Mouse (Mus musculus): ENCODE data around the gene Fgfr2. TPM values are rescaled to one million over a fixed set of nuclear protein-coding genes. Genes with fewer than 3 reads are reported as not detected.

Fgfr2 gene
- polyA plus RNA-seq, 1 experiment from 2014 or later: 133 TPM

DNA sequence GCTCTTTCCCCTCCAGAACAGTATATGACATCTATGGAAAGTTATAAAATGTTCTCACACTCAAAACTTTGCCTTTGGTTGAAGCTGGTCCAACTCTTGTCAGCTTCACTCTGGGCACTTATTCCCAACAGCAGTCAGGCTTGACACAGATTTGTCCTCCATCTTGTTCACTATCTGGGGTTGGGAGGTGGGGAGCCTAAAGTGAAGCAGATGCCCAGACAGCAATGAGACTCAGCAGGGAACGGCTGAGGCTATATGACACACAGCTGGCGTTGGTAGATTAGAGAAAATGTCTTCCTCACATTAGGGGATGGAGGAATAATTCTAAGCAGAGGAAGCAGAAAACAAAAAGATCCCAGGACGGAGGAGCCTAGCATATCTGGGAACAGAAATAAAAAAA lies 724.7 kb downstream of the Fgfr2 start:
- no peak overlapping the region for H3K27ac ChIP-seq (ENCODE audit: low read depth, low read length)
- WGBS: 86% methylated on average over 3 of the region's 3 CpGs
- no peaks in the 10 kb centered on the region for H3K4me1 ChIP-seq (ENCODE audit: control insufficient read depth, insufficient read depth, low read length)
- no peaks in the 10 kb centered on the region for H3K36me3 ChIP-seq (ENCODE audit: control insufficient read depth, insufficient read depth, low read length)
- no peaks in the 10 kb centered on the region for H3K9me3 ChIP-seq (ENCODE audit: control insufficient read depth, low read length)
- no peak overlapping the region for H3K4me2 ChIP-seq (replicated peaks; ENCODE audit: low read depth, low read length)
- H3K9ac ChIP-seq (ENCODE audit: low read depth, low read length): no peak overlapping the region
- H3K27me3 ChIP-seq (ENCODE audit: control insufficient read depth, insufficient read depth, low read length): no peaks in the 10 kb centered on the region
- no peak overlapping the region for H3K4me3 ChIP-seq (ENCODE audit: low read length)
- no peak for ATAC-seq (ENCODE audit: low FRiP score, low TSS enrichment)

DNA sequence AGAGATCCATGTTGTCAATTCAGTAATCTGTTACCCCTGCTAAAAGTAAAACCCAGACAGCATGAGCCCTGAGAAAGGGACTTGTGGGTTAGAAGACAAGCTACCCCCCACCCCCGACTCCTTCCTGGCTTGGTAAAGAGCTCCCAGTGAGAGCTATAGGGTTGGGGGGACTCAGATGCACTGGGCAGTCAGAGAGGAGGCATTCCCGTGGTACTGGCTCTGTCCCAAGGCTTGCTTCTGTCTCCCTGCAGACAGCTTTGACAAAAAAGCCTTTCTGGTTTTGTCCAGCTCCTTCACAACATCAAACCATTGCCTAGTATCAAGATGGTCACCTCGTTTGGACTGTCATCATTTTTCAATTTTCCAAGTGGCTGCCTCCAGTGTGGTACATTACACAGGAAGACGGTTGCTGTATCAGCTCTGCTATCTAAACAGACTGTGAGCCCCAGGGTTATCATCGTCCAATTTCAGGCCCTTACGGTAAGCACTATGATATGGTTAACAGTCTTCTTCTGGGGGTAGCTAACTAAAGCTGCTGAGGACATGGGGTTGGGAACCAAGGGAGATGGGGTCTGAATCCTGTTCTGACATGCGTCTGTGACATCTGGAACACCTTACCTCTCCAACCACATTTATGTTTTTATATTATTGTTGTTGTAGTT lies 726.4 kb downstream of the Fgfr2 start:
- Histone ChIP-seq H3K36me3 (ENCODE audit: control insufficient read depth, insufficient read depth, low read length) (no peaks in the 10 kb centered on the region), H3K4me1 (ENCODE audit: control insufficient read depth, insufficient read depth, low read length) (no peaks in the 10 kb centered on the region), H3K4me2 (replicated peaks; ENCODE audit: low read depth, low read length) (no peak overlapping the region), H3K9me3 (ENCODE audit: control insufficient read depth, low read length) (no peaks in the 10 kb centered on the region), H3K27me3 (ENCODE audit: control insufficient read depth, insufficient read depth, low read length) (no peaks in the 10 kb centered on the region), H3K4me3 (ENCODE audit: low read length) (no peak overlapping the region), H3K27ac (ENCODE audit: low read depth, low read length) (no peak overlapping the region), H3K9ac (ENCODE audit: low read depth, low read length) (no peak overlapping the region)
- ATAC-seq (ENCODE audit: low FRiP score, low TSS enrichment): no peak
- WGBS: 69% methylated on average over 7 of the region's 7 CpGs

DNA sequence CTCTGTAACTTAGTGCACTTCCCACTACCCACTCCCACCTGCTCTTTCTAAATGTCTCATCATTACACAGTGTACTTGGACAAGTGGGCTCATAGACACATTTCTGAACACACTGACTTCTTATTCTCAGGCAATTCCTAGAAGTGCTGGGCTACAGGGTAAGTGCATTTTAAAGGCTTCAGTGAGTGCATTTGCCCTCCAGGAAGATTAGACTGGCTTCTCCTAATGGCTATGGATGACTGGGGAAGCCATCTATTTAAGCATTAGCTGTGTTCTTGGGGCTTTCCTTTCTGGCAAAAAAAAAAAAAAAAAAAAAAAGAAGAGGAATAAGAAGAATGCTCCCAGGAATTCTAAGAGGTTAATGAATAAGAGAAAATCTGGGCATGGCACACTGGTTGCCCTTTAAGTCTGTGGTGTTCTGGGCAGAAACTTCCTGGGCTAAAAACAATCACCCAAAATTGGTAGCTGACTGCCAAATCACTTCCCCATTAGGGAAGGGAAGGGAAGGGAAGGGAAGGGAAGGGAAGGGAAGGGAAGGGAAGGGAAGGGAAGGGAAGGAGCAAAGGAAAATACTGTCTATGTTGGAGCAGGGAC lies 729.5 kb downstream of the Fgfr2 start:
- no peak overlapping the region for H3K9ac ChIP-seq (ENCODE audit: low read depth, low read length)
- peaks cover 3% of the 10 kb centered on the region; the same call in 1 of the 2 replicates for H3K4me1 ChIP-seq (ENCODE audit: control insufficient read depth, insufficient read depth, low read length)
- no peak overlapping the region for H3K4me3 ChIP-seq (ENCODE audit: low read length)
- H3K27ac ChIP-seq (ENCODE audit: low read depth, low read length): no peak overlapping the region
- no peak overlapping the region for H3K4me2 ChIP-seq (replicated peaks; ENCODE audit: low read depth, low read length)
- no peaks in the 10 kb centered on the region for H3K36me3 ChIP-seq (ENCODE audit: control insufficient read depth, insufficient read depth, low read length)
- no peaks in the 10 kb centered on the region for H3K27me3 ChIP-seq (ENCODE audit: control insufficient read depth, insufficient read depth, low read length)
- no peak for ATAC-seq (ENCODE audit: low FRiP score, low TSS enrichment)
- H3K9me3 ChIP-seq (ENCODE audit: control insufficient read depth, low read length): no peaks in the 10 kb centered on the region

DNA sequence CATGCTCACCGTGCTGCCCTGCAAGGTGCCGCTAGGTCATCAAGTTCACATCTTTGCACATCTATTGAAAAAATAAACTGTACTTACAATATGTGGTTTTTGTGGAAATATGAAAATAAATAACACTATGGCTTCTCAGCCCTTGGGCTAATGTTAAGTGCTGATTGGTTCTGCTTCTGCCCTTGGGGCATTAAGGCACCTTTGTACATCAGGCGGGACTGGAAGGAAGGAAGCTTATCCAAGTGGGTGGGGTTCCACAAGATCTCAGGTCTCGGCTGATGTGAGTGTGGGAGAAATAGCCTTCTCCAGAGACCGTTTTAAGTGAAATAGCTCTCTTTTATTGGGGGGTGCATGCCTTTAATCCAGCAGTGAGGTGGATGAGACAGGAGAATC lies 730.1 kb downstream of the Fgfr2 start:
- no peaks in the 10 kb centered on the region for H3K27me3 ChIP-seq (ENCODE audit: control insufficient read depth, insufficient read depth, low read length)
- H3K36me3 ChIP-seq (ENCODE audit: control insufficient read depth, insufficient read depth, low read length): no peaks in the 10 kb centered on the region
- no peaks in the 10 kb centered on the region for H3K9me3 ChIP-seq (ENCODE audit: control insufficient read depth, low read length)
- H3K4me2 ChIP-seq (replicated peaks; ENCODE audit: low read depth, low read length): no peak overlapping the region
- no peak overlapping the region for H3K27ac ChIP-seq (ENCODE audit: low read depth, low read length)
- H3K9ac ChIP-seq (ENCODE audit: low read depth, low read length): no peak overlapping the region
- 80% methylated on average over 5 of the region's 5 CpGs for WGBS
- H3K4me1 ChIP-seq (ENCODE audit: control insufficient read depth, insufficient read depth, low read length): peaks cover 3% of the 10 kb centered on the region; the same call in 1 of the 2 replicates
- ATAC-seq (ENCODE audit: low FRiP score, low TSS enrichment): no peak
- H3K4me3 ChIP-seq (ENCODE audit: low read length): no peak overlapping the region

DNA sequence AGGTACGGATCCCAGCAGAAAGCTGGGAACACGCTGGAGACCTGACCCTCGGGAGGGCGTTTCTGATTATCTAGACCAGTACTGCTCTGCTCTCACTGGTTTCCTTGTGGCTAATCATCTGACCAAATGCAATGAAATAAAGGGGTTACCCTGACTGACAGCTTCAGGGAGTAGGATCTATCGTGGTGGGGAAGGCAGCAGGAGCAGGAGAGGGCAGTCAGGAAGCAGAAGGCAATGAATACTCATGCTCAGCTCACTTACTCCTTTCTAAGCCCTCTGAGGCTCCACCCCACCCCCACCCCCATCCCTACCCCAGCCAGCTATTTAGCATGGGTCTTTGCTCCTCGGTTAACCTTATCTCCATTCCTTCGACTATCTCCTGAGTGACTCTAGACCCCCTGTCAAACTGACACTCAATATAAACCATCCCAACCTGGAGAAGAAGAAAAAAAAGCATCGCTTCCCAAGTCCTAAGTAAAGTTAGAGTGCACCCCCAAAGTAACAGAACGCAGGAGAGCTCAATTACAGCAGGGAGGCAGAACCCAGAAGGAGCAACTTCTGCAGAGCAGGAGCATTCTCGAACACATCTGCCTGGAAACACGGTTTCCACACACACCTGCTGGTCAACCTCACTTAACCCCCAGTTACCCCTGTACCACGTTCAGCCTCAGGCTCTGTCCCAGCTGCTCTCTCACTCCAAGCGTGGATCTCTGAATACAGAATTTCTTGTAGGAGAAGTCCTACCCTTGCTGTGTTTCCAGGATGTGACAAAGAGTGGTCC lies 730.7 kb downstream of the Fgfr2 start:
- no peak overlapping the region for H3K9ac ChIP-seq (ENCODE audit: low read depth, low read length)
- H3K4me3 ChIP-seq (ENCODE audit: low read length): no peak overlapping the region
- H3K4me2 ChIP-seq (replicated peaks; ENCODE audit: low read depth, low read length): no peak overlapping the region
- H3K27me3 ChIP-seq (ENCODE audit: control insufficient read depth, insufficient read depth, low read length): no peaks in the 10 kb centered on the region
- H3K27ac ChIP-seq (ENCODE audit: low read depth, low read length): no peak overlapping the region
- ATAC-seq (ENCODE audit: low FRiP score, low TSS enrichment): no peak
- no peaks in the 10 kb centered on the region for H3K9me3 ChIP-seq (ENCODE audit: control insufficient read depth, low read length)
- 70% methylated on average over 13 of the region's 13 CpGs for WGBS
- peaks cover 3% of the 10 kb centered on the region; the same call in 1 of the 2 replicates for H3K4me1 ChIP-seq (ENCODE audit: control insufficient read depth, insufficient read depth, low read length)
- no peaks in the 10 kb centered on the region for H3K36me3 ChIP-seq (ENCODE audit: control insufficient read depth, insufficient read depth, low read length)

DNA sequence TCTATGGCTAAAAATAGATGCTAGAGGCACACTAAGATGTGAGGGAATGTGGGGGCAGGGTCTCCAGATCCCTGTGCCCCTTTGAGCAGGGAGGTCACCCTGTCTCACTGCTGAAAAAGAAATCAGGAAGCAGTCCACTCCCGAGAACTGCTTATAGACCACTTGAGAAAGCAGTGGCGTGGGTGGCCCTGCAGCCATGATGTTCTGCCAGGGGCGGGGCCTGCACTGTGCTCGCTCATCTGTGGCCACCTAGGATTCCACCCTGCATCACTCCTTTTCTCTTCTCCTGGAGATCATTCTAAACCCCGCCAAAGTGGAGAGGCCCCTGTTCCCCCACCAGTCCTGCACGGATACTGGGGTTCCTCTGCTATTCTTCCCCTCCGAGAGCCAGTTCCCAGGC lies 733.7 kb downstream of the Fgfr2 start:
- no peaks in the 10 kb centered on the region for H3K36me3 ChIP-seq (ENCODE audit: control insufficient read depth, insufficient read depth, low read length)
- H3K4me3 ChIP-seq (ENCODE audit: low read length): no peak overlapping the region
- H3K4me1 ChIP-seq (ENCODE audit: control insufficient read depth, insufficient read depth, low read length): peaks cover 17% of the 10 kb centered on the region
- H3K27me3 ChIP-seq (ENCODE audit: control insufficient read depth, insufficient read depth, low read length): no peaks in the 10 kb centered on the region
- WGBS: 43% methylated on average over 7 of the region's 7 CpGs
- H3K9me3 ChIP-seq (ENCODE audit: control insufficient read depth, low read length): no peaks in the 10 kb centered on the region
- H3K4me2 ChIP-seq (replicated peaks; ENCODE audit: low read depth, low read length): no peak overlapping the region
- no peak overlapping the region for H3K27ac ChIP-seq (ENCODE audit: low read depth, low read length)
- H3K9ac ChIP-seq (ENCODE audit: low read depth, low read length): no peak overlapping the region
- no peak for ATAC-seq (ENCODE audit: low FRiP score, low TSS enrichment)

DNA sequence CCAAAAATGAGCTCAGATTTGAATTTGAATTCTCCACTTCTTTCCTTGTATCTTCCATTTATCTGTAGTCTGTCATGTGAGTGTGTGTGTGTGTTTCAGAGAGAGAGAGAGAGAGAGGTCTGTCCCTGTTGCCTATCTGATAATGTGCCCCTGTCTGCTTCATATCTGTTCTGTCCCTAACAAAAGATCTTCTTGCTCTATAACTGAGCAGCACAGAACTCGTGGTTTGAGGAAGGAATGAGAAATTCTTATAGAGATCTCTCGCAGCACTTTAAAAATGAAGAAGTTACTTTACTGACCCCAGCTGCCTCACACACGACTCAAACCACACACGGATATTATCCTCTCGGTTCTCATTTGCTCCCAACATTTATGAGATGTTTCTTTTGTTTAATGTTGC lies 735.6 kb downstream of the Fgfr2 start:
- Histone ChIP-seq H3K27ac (ENCODE audit: low read depth, low read length) (no peak overlapping the region), H3K27me3 (ENCODE audit: control insufficient read depth, insufficient read depth, low read length) (no peaks in the 10 kb centered on the region), H3K36me3 (ENCODE audit: control insufficient read depth, insufficient read depth, low read length) (no peaks in the 10 kb centered on the region), H3K9ac (ENCODE audit: low read depth, low read length) (no peak overlapping the region), H3K4me1 (ENCODE audit: control insufficient read depth, insufficient read depth, low read length) (peaks cover 17% of the 10 kb centered on the region), H3K9me3 (ENCODE audit: control insufficient read depth, low read length) (no peaks in the 10 kb centered on the region), H3K4me2 (replicated peaks; ENCODE audit: low read depth, low read length) (no peak overlapping the region), H3K4me3 (ENCODE audit: low read length) (no peak overlapping the region)
- ATAC-seq (ENCODE audit: low FRiP score, low TSS enrichment): no peak
- WGBS: 78% methylated on average over 5 of the region's 5 CpGs

DNA sequence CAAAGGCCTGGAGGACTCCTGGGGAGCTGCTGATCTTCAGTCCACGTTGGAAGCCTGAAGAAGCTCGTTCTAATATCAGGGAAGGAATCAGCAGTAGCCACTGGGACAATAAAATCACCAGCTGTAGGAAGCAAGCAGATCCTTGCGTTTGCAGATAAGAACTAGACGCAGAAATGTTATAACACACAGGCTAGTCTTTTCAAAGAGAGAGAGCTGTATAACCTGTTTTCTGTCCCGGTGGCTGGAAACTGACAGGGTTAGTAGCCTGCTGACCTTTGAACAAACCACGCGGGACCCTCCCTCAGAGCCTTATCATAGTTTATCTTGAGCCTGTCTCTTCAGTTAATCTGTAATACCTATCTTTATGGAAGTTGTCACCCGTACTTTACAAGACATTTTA lies 736.8 kb downstream of the Fgfr2 start:
- H3K4me1 ChIP-seq (ENCODE audit: control insufficient read depth, insufficient read depth, low read length): peaks cover 17% of the 10 kb centered on the region
- no peaks in the 10 kb centered on the region for H3K9me3 ChIP-seq (ENCODE audit: control insufficient read depth, low read length)
- no peak overlapping the region for H3K9ac ChIP-seq (ENCODE audit: low read depth, low read length)
- no peaks in the 10 kb centered on the region for H3K27me3 ChIP-seq (ENCODE audit: control insufficient read depth, insufficient read depth, low read length)
- no peak overlapping the region for H3K4me2 ChIP-seq (replicated peaks; ENCODE audit: low read depth, low read length)
- H3K4me3 ChIP-seq (ENCODE audit: low read length): no peak overlapping the region
- H3K27ac ChIP-seq (ENCODE audit: low read depth, low read length): no peak overlapping the region
- no peaks in the 10 kb centered on the region for H3K36me3 ChIP-seq (ENCODE audit: control insufficient read depth, insufficient read depth, low read length)
- WGBS: 11% methylated on average over 8 of the region's 8 CpGs
- ATAC-seq (ENCODE audit: low FRiP score, low TSS enrichment): no peak

DNA sequence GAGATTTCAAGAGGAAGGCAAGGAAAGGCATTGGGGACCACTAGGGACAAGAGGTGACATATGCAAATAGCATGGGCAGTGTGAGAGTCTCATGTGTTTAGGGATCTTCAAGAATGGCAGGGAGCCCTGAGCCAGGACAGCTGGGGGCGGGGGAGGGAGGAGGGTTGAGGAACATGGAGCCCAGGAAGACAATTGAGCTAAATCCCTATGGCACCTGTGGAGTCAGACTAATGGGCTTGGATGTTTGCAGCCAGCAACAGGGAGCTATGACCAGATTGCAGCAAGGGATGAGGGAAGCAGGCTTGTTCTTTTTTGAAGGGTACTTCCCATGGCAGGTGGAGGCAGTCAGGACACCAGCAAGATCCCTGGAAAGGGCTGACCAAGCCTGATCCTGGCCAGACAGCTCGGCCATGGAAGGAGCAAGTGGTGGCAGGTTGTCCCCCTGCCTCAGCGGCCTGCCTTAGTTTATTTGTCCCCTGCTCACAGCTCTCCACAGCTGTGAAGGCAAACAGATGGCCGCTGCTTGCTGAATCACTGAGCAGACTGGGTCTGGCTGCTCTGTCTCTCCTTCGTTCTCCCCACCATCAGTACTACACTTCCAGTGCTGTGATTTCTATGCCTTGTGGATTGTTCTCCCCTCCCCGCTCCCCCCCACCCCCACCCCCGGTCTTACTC lies 737.6 kb downstream of the Fgfr2 start:
- WGBS: 33% methylated on average over 7 of the region's 7 CpGs
- Histone ChIP-seq H3K9ac (ENCODE audit: low read depth, low read length) (no peak overlapping the region), H3K4me2 (replicated peaks; ENCODE audit: low read depth, low read length) (no peak overlapping the region), H3K27me3 (ENCODE audit: control insufficient read depth, insufficient read depth, low read length) (no peaks in the 10 kb centered on the region), H3K27ac (ENCODE audit: low read depth, low read length) (no peak overlapping the region), H3K4me3 (ENCODE audit: low read length) (no peak overlapping the region), H3K4me1 (ENCODE audit: control insufficient read depth, insufficient read depth, low read length) (peaks cover 17% of the 10 kb centered on the region), H3K9me3 (ENCODE audit: control insufficient read depth, low read length) (no peaks in the 10 kb centered on the region), H3K36me3 (ENCODE audit: control insufficient read depth, insufficient read depth, low read length) (no peaks in the 10 kb centered on the region)
- no peak for ATAC-seq (ENCODE audit: low FRiP score, low TSS enrichment)

Measured in kidney, embryonic 14.5 days (tissue).